Mouse (Mus musculus) neural tube, embryonic 11.5 days (tissue): ENCODE results near the gene Nop53. TPM values are rescaled to one million over a fixed set of nuclear protein-coding genes. Genes with fewer than 3 reads are reported as not detected.

Source experiments
- ATAC-seq: fragments of 200-750 bp; cut with Nextera tagmentation; 2 replicates; pipeline ENCODE4 v1.8.0; 2017; ENCODE audit warnings: moderate number of reproducible peaks, mild to moderate bottlenecking, moderate TSS enrichment, moderate library complexity; ENCODE audit not compliant: insufficient read depth, low FRiP score, low TSS enrichment
- DNase-seq: peaks from one replicate; pipeline ENCODE4 v3.0.0-alpha.2; 2015; ENCODE audit warnings: low spot score
- H3K27ac ChIP-seq: fragments of 300-500 bp; sonication (generic); 2 replicates; pipeline ENCODE4 v1.5.1; 2014; ENCODE audit warnings: low read depth, mild to moderate bottlenecking, low read length
- H3K27me3 ChIP-seq: fragments of 300-500 bp; sonication (generic); 2 replicates; pipeline ENCODE4 v1.6.1; 2014; ENCODE audit warnings: mild to moderate bottlenecking, low read length, mixed read lengths; ENCODE audit not compliant: control insufficient read depth, insufficient read depth
- H3K36me3 ChIP-seq: fragments of 300-500 bp; sonication (generic); 2 replicates; pipeline ENCODE4 v1.6.1; 2014; ENCODE audit warnings: mild to moderate bottlenecking, low read length, moderate library complexity, mixed read lengths; ENCODE audit not compliant: control insufficient read depth, insufficient read depth
- H3K4me1 ChIP-seq: fragments of 300-500 bp; sonication (generic); 2 replicates; pipeline ENCODE4 v1.6.1; 2014; ENCODE audit warnings: low read length, mixed read lengths; ENCODE audit not compliant: control insufficient read depth, insufficient read depth
- H3K4me2 ChIP-seq: fragments of 300-500 bp; sonication (generic); 2 replicates; pipeline ENCODE4 v1.6.1; 2014; ENCODE audit warnings: low read depth, mild to moderate bottlenecking, moderate library complexity
- H3K4me3 ChIP-seq: fragments of 300-500 bp; sonication (generic); 2 replicates; pipeline ENCODE4 v1.5.1; 2014; ENCODE audit warnings: low read depth, low read length
- H3K9ac ChIP-seq: fragments of 300-500 bp; sonication (generic); 2 replicates; pipeline ENCODE4 v1.6.1; 2014; ENCODE audit warnings: mild to moderate bottlenecking, low read length
- H3K9me3 ChIP-seq: fragments of 300-500 bp; sonication (generic); 2 replicates; pipeline ENCODE4 v1.6.1; 2016; ENCODE audit warnings: low read length; ENCODE audit not compliant: control insufficient read depth
- WGBS: fragments of 180-500 bp; shearing (Covaris S2); extraction: QIAGEN DNeasy Blood & Tissue Kit; methylation state at CpG from one replicate; pipeline ENCODE4 v1.1.7; 2014; 5-methylcytosine and 5-hydroxymethylcytosine counted together
- polyA plus RNA-seq: library from polyadenylated mRNA; unstranded; fragments of >200 nt; fragmentation: Nextera tagmentation; extraction: Ambion mirVana; gene quantifications from 2 replicates; pipeline ENCODE4 v1.2.1, GENCODE M21; 2014

Nop53 gene
- polyA plus RNA-seq, 1 experiment from 2014 or later, result 182 TPM

DNA sequence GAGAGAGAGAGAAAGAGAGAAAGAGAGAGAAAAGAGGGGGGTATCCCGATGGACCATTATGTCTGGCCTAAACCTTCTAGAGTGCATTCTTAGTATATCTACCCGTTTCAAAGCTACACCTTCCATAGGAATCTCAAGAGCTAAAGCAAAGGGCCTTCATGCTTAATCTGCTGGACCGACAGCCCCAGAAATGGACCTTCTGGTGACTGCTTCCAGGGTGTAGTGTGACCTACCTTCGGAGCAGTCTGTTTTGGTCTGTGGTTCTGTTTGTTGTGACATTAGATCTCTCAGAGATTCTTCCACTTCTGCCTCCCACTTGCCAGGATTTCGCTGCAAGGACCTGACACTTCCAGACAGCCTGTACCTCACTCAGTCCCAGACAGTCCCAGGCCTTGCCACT lies 35.4 kb downstream of the Nop53 start:
- no peak overlapping the region for H3K9ac ChIP-seq
- H3K36me3 ChIP-seq, result no peaks in the 10 kb centered on the region
- H3K9me3 ChIP-seq, result no peaks in the 10 kb centered on the region
- H3K27ac ChIP-seq, result no peak overlapping the region
- 81% methylated on average over 5 of the region's 5 CpGs for WGBS
- H3K4me1 ChIP-seq, result no peaks in the 10 kb centered on the region
- DNase-seq, result no peak
- H3K27me3 ChIP-seq, result no peaks in the 10 kb centered on the region
- no peak overlapping the region for H3K4me3 ChIP-seq
- no peak overlapping the region for H3K4me2 ChIP-seq
- ATAC-seq, result no peak

- H3K27me3 ChIP-seq, result no peaks in the 10 kb centered on the region
- no peak for DNase-seq
- no peak overlapping the region for H3K4me3 ChIP-seq
- H3K4me1 ChIP-seq, result no peaks in the 10 kb centered on the region
- no peak for ATAC-seq
- H3K9ac ChIP-seq, result no peak overlapping the region
- 83% methylated on average over 8 of the region's 8 CpGs for WGBS
- no peaks in the 10 kb centered on the region for H3K36me3 ChIP-seq
- H3K9me3 ChIP-seq, result no peaks in the 10 kb centered on the region
- H3K4me2 ChIP-seq, result no peak overlapping the region
- H3K27ac ChIP-seq, result no peak overlapping the region
These were observed 37.8 kb downstream of the Nop53 start for GRCm38 (mm10) chr7:15907971-15908590.

DNA sequence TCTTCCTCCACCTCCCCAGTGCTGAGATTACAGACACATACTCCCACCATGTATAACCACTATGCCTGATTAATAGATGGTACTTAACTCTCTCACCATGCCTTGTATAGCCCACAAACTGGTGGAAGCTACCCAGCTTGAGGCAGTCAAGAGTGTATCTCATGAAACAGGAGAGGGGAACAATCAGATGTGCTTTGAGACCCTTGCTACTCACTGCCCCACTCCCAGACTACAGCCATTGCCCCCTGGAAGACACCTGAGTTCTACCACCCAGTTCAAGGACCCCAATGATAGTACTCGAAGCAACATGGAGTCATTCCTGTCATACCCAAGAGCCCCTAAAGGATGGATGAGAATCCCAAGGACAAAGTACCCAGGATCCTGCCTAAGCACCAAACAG lies 39.3 kb downstream of the Nop53 start:
- Histone ChIP-seq H3K4me2 (no peak overlapping the region), H3K27me3 (no peaks in the 10 kb centered on the region), H3K4me1 (no peaks in the 10 kb centered on the region), H3K9ac (no peak overlapping the region), H3K36me3 (no peaks in the 10 kb centered on the region), H3K4me3 (no peak overlapping the region), H3K9me3 (no peaks in the 10 kb centered on the region), H3K27ac (no peak overlapping the region)
- DNase-seq, result no peak
- WGBS, result 76% methylated on average over 1 of the region's 1 CpGs
- ATAC-seq, result no peak

DNA sequence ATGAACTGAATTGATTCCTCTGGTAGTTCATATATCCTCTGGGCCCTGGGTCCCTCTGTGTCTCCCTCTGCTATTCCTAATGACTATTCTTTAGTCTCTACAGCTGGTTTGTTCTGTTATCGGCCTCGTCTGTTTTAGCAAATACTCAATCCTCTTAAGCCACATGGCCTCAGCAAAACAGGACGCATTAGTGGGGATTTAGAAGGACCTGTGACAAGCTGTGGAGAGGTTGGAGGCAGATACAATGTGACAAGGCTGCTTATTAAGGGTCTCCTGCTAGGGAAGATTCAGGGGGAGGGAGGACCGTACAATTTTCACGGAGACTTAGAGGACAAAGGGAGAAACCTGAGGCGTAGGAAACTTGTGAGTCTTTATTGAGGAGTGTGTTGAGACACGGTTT lies 40.0 kb downstream of the Nop53 start:
- Histone ChIP-seq H3K27me3 (no peaks in the 10 kb centered on the region), H3K4me3 (no peak overlapping the region), H3K4me2 (no peak overlapping the region), H3K36me3 (no peaks in the 10 kb centered on the region), H3K9me3 (no peaks in the 10 kb centered on the region), H3K27ac (no peak overlapping the region), H3K9ac (no peak overlapping the region), H3K4me1 (no peaks in the 10 kb centered on the region)
- WGBS, result 81% methylated on average over 7 of the region's 7 CpGs
- no peak for DNase-seq
- no peak for ATAC-seq

DNA sequence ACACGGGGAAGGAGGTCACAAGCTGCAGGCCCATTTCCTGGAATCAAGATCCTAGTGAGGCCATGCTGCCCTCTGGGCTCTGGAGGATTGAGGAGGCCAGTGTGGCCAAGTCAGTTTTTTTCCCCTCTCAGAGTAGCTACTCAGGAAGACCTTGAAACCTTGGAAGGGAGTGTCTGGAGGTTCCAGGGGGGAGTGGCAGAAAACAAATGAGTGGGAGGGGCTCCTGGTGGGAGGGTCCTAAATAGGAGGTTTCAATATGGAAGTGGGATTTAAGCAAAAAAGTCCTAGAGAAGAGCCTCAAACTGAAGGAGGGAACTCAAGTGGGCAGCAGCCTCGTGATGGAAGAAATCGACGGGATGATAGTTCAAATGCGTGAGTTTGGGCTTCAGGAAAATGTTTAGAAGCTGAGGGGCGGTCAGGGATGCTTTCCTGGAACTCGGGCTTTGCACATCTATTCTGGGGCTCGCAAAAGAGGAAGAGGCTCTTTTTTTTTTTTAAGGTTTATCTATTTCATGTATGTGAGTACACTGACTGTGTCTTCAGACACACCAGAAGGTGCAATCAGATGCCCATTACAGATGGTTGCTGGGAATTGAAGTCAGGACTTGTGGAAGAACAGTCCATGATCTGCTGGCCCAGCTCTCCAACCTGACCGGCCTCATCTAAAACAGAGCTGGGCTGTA lies 44.4 kb downstream of the Nop53 start:
- DNase-seq (no peak), ATAC-seq (no peak)
- no peak overlapping the region for H3K27ac ChIP-seq
- H3K9ac ChIP-seq, result no peak overlapping the region
- H3K9me3 ChIP-seq, result no peaks in the 10 kb centered on the region; the same call in 1 of the 2 replicates
- H3K36me3 ChIP-seq, result no peaks in the 10 kb centered on the region
- H3K27me3 ChIP-seq, result no peaks in the 10 kb centered on the region
- no peak overlapping the region for H3K4me3 ChIP-seq
- H3K4me2 ChIP-seq, result no peak overlapping the region
- no peaks in the 10 kb centered on the region for H3K4me1 ChIP-seq
- 77% methylated on average over 9 of the region's 9 CpGs for WGBS

DNA sequence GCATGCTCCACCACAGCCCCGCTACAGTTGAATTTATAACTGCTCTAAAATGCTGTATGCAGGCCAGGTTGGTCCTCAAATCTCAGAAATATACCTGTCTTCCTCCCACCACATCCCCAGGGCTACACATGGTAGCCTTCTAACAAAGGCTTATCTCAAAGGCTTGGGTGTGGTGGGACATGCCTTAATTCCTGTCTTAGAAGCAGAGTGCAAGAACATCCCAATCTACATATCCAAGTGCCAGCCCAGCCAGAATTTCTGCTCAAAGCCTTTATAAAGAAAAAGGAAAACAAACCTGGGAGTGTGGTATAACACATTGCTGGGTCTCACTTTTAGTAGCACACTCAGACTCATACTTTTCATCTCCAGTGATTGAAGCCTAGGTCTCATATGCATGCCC lies 51.6 kb downstream of the Nop53 start:
- no peaks in the 10 kb centered on the region for H3K36me3 ChIP-seq
- H3K4me1 ChIP-seq, result no peaks in the 10 kb centered on the region
- no peak overlapping the region for H3K27ac ChIP-seq
- ATAC-seq, result no peak
- 62% methylated on average over 1 of the region's 1 CpGs for WGBS
- no peak overlapping the region for H3K4me2 ChIP-seq
- no peaks in the 10 kb centered on the region for H3K27me3 ChIP-seq
- H3K9me3 ChIP-seq, result no peaks in the 10 kb centered on the region; the same call in 1 of the 2 replicates
- H3K9ac ChIP-seq, result no peak overlapping the region
- no peak for DNase-seq
- no peak overlapping the region for H3K4me3 ChIP-seq

Other genes with a start within 250 kb of the Nop53 start
- gene Obox5, start 195.9 kb downstream of the Nop53 start, polyA plus RNA-seq, result not detected in 2 replicates
- gene Obox6, start 106.4 kb downstream of the Nop53 start, polyA plus RNA-seq, result not detected in 2 replicates
- gene Crx, start 66.1 kb downstream of the Nop53 start, polyA plus RNA-seq, result not detected in 2 replicates
- 0.56 TPM in 1 of 2 replicates, not detected in the other for gene Crxos, start 63.5 kb downstream of the Nop53 start, polyA plus RNA-seq
- gene Selenow, start 23.7 kb downstream of the Nop53 start, polyA plus RNA-seq, result 917 and 923 TPM in 2 replicates
- gene Ehd2, start 21.5 kb upstream of the Nop53 start, polyA plus RNA-seq, result 11.2 and 11.3 TPM in 2 replicates
- 7.5 and 8.7 TPM in 2 replicates for gene Bicra, start 101.8 kb upstream of the Nop53 start, polyA plus RNA-seq
- 0.08 TPM in 1 of 2 replicates, not detected in the other for gene Zfp541, start 115.7 kb upstream of the Nop53 start, polyA plus RNA-seq
- 175 and 184 TPM in 2 replicates for gene Napa, start 152.4 kb upstream of the Nop53 start, polyA plus RNA-seq
- gene Kptn, start 173.8 kb upstream of the Nop53 start, polyA plus RNA-seq, result 21.1 and 22.8 TPM in 2 replicates
- 0.95 and 1.0 TPM in 2 replicates for gene Slc8a2, start 183.8 kb upstream of the Nop53 start, polyA plus RNA-seq
- gene Meis3, start 229.0 kb upstream of the Nop53 start, polyA plus RNA-seq, result 171 and 196 TPM in 2 replicates